Mouse (Mus musculus): ENCODE data around the gene Thap7.
"Not testable (repeated sequence)": the region's sequence is repeated elsewhere in the genome, so short reads cannot be mapped to it uniquely, and the experiment has no call there.

Thap7 gene

DNA sequence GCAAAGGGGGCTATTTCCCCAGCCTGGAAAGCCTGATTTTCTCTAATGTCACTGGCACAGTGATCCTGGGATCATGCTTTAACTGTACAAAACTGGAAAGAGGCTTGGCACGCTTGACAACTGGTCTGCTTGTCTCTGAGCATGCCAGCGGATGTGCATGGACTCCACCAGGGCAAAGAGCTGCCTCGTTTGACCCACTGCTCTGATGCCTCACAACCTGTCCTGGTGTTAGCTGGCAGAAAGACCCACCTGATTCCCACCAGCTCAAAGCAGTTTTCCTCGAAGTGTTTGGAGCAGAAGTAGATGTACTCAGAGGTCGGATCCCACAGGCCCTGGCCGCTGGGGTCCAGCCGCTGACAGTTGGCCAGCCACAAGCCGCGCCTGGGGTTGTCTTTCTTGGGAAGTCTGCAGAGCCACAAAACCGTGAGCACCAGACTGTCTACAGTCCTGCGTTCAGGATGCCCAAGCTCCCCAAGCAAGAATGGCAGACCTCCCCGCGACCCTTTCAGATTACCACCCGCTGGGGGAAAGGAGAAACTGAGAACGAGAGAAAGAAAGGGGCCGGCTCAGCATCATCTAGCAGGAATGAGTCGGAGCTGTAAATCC lies 852 bp downstream of the Thap7 start:
- no peak for DNase-seq

GRCm38 (mm10) chr16:17528276-17528675 lies 2.7 kb downstream of the Thap7 start:
- DNase-seq, result no peak

DNA sequence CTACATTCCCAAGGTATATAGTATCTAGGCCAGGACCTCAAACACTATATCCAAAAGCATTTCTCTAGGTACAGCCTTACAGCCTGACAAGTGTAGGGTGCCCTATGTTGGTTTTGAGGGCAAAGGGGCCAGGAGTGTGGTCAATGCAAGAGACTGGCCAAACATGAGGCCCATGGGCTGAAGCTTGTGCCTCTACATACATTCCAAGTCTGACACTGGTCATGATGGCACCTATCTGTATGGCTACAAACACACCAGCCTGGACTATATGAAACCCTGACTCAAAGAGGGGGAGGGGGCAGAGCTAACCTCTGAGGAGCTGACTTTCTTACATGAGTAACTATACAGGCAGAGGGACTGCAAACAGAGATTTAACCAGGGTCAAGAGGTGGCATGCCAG lies 3.3 kb downstream of the Thap7 start:
- no peak for DNase-seq

DNA sequence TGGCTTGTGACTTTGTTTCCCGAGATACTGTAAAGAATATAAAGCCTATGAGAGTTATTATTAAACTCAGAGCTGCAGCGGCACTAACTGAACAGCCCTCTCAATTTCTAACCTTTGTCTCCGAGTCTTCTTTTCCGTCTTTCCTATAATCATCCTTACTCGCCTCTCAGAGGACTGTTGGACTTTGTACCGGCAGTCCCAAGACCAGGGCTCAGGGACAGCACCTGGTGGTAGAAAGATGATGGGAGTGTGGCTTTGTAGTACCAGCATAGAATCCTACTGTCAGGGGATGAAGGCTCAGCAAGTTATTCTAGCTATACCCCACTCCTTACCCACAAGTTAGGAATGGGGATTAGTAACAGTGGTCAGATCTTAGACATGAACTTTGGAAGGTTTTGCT lies 4.7 kb downstream of the Thap7 start:
- DNase-seq, result peak; percentile 45

DNA sequence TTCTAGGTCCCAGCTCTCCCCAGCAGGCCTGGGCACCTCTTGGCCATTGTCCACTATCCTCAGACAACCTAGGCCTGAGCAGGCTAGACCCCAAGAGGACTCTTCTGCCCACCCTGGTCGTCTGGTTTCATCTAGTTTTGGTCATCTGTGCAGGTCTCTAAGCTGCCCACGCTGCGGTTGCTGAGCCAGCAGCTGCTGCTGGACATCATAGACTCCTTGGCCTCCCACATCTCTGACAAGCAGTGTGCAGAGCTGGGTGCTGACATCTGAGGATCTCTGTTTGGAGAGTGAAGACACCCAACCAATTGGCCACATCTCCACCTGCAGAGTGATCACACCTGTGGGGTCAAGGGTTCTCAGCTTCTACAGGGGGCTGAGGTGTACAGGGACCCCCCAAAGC lies 5.4 kb downstream of the Thap7 start:
- no peak for DNase-seq

DNA sequence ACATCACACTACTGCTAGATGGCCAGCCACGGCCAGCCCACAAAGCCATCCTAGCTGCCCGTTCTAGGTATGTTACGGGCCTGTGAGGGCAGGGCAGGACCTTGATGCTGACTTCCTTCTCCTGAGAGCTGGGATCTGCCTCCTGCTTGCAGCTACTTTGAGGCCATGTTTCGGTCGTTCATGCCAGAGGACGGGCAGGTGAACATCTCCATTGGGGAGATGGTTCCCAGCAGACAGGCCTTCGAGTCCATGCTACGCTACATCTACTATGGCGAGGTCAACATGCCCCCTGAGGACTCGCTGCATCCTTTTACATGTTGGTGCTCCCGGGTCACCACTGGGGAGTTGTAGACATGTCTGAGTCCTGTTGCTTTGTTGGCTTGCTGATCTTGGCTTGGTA lies 6.8 kb downstream of the Thap7 start:
- DNase-seq, result no peak

DNA sequence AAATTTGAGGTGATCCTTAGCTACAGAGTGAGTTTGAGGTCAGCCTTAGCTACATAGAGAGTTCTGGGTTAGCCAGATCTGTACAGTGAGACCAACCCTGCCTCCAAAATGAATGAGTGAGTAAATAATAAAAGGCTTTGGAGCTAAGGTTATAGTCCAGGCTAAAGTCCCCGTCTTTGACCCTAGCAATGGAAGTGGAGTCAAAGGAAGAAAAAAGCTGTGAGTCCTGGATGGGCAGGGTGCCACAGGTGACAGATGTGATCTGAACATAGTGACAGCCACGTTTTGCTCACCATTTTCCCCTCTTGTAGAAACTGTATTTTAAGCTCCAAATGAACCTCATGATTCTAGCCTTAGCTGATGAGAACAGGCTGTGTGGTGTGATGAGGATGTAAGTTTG lies 12.0 kb downstream of the Thap7 start:
- no peak for DNase-seq

- no peak for DNase-seq
Measured at GRCm38 (mm10) chr16:17511431-17511830, 19.5 kb downstream of the Thap7 start.

GRCm38 (mm10) chr16:17510686-17511085 lies 20.2 kb downstream of the Thap7 start:
- DNase-seq, result peak; percentile 56

DNA sequence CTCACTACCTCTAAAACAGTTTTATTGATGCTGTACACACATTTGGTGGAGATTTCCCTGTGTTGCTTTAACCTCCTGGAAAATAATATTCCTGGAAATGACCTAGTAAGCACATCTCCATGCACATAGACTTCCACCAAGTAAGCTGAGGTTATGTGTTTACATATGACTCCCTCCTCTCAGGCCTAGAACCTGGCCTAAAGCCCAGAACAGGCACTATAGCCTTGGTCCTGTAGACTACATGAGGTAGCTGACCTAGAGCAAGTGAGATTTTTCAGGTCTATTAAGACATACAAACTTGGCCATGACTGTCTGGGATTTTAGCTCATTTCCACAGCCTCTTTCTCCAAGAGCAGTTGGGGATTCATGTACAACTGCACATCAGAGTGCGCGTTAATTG lies 20.8 kb downstream of the Thap7 start:
- no peak for DNase-seq

DNA sequence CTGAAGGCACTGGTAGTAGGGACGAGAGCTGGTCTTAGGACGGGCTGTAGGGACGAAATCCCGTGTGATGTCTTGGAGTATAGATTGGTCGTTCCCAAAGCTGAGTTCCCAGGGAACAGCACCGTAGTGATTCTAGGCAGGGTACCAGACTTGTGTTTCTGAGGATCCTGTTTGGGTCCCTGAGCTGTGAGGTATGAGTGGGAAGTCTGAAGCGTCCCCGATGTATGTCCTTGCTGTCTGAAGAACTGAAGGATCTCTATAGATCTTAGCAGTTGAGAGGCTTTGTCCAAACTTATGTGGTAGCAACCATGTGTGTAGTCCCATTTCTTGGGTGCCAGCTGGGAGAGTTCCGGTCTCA lies 21.7 kb downstream of the Thap7 start:
- DNase-seq, result no peak

DNA sequence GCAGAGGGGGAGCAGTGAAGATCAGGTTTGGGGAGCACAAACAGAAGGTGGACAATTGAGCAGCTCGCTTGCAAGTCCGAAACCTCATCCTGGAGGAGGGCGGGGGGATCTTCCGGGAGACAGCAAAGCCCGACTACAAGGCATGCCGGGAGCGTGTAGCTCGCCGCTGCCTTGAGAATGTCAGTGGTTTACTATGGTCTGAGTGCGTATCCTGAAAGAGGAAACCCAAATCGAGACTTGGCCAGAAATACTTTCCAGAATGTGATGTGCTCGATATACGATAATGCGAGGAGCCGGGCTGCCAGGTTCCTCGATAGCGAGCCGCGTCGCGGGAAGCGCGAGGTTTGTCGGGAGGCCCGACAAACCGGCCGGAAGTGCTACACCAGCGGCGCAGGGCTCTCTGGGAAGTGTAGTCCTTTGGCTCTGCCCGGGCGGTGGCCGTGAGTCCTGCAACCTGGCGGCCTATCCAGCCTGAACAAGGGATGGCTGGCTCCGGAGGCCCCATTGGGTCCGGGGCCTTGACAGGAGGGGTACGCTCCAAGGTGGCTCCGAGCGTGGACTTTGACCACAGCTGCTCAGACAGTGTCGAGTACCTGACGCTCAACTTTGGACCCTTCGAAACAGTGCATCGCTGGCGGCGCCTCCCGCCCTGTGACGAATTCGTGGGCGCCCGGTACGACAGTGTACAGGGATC lies 22.2 kb downstream of the Thap7 start, which contains the start of gene Lztr1:
Gene Lztr1, plus strand, starts transcription at position 143 of the 694 bp plus-strand sequence.
- peak; percentile 93 for DNase-seq

- DNase-seq, result not testable (repeated sequence)
Measured at GRCm38 (mm10) chr16:17508031-17508430, 22.9 kb downstream of the Thap7 start.

DNA sequence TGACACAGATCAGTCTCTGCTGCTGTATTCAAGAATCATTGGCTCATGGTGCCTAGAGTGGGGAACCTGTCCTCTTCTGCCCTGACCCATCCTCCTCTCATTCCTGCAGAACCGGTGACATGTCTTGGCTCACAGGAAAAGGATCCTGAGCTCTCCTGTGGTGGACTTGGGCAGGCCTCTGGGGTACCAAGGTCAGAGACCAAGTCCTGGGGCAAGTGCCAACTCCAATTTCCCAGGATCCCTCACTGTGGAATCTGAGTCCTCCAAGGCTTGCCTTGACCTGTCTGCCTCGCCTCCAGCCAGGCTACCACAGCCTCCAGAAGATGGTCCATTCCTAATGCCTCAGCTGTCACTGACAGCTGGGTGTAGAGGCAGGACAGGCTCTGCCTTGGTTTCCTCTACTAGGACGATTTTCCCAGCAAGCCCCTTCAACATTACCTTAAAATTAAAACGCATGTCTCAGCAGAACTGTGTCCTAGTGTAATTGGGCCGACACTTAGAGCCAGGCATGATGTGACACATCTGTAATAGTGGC lies 23.9 kb downstream of the Thap7 start:
- peak; percentile 47 for DNase-seq

- DNase-seq, result no peak
Measured at GRCm38 (mm10) chr16:17502681-17503080, 28.3 kb downstream of the Thap7 start.

- DNase-seq, result no peak
Measured at GRCm38 (mm10) chr16:17499249-17499883, 31.6 kb downstream of the Thap7 start.

- DNase-seq, result peak; percentile 78
Measured at GRCm38 (mm10) chr16:17496499-17497305, 34.2 kb downstream of the Thap7 start.

- no peak for DNase-seq
Measured at GRCm38 (mm10) chr16:17491896-17492561, 38.9 kb downstream of the Thap7 start.

- DNase-seq, result no peak
Measured at GRCm38 (mm10) chr16:17491154-17491553, 39.8 kb downstream of the Thap7 start.

DNA sequence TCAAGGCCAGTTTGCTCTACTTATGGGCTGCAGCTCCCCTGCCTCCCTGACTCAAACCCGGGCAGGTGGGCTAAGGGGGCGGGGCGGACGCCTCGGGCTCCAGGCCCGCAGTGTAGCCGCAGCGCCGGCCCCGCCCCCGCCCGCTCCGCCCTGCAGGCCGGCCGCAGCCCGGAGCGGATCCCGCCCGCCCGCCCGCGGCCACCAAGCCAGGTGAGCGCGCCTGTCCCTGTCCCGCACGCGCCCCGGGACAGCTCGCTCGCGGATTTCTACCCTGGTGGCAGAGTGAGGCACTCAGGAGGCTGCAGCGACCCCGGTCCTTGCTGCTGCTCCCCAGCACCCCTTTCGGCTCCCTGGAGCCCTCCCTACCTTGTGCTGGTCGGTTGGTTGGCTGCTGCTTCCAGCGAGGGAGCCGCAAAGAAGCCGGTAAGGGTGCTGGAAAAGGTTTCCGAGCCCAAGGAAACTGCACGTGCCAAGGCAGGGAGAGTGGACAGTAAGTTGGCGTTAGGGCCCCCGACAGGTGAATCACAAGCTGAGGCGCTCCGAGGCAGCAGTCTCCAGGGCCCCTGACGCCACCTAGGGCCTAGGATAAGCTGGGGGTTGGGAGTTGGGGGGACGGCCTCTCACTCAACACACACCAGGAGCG lies 41.3 kb downstream of the Thap7 start, which contains the start of gene Aifm3:
Gene Aifm3, plus strand, starts transcription at position 143 of the 643 bp plus-strand sequence.
- peak; percentile 49 for DNase-seq

DNA sequence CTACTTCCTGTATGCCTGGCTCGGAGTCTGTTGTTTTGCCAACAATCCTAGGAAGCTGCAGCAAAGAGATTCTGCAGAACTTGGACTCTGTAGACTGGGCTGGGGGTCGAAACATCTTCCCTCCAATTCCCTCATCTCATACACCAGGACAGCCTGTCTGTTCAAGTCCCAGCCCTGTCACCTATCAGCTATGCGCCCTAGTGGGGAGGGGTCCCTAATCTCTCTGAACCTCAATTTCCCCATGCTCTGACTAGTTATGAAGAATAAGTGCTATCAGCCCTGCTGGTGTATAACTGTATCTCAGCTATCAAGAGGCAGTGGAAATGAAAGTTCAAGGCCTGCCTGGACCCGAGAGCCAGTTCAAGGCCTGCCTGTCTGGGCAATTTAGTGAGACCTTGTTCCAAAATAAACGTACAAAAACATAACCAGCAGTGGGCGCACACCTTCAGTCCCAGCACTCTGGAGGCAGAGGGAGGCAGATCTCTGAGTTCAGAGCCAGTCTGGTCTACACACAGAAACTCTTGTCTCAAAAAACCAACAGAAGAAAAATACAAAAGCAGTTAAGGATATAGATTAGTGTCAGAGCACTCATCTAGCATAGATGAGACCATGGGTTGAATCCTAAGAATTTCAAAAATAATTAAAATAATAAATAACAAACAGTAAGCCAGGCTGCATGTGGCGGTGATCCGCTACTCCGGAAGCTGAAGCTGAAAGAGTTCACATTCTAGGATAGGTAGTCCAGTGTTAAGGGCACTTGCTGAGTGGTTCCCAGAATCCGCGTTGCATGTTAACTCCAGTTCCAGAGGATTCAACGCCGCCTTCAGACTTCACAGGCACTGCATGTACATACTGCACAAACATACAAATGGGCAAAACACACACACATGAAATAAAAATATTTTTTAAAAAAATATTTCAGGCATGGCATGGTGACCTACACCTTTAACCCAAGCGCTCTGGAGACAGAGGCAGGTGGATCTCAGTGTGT lies 42.2 kb downstream of the Thap7 start:
- peak; percentile 28 for DNase-seq

All from kidney, postnatal 14 days (tissue).